ENCODE assay signal across 7 mouse cellular contexts in genomic region chr9:51152079-51152752, GRCm38 (mm10). TPM values are rescaled to one million over a fixed set of nuclear protein-coding genes. Genes with fewer than 3 reads are reported as not detected.
A peak's percentile ranks its signal among the peaks of the same experiment; 100 is the strongest.
DNase-seq lines count a peak whose midpoint lies in the region; ATAC-seq and TF ChIP-seq lines count a peak whose summit lies in the region.

No protein-coding gene starts in this region.

- peak; percentile 63 for ATAC-seq in forebrain, embryonic 14.5 days

- H3K9me3 ChIP-seq in forebrain, embryonic 14.5 days (replicated peaks; ENCODE audit: control insufficient read depth, low read length), result no peaks in the 10 kb centered on the region

- peak; percentile 35 for TF ChIP-seq CTCF in lung, adult 2 months (IDR thresholded peaks at IDR 0.05; ENCODE audit: insufficient read depth, low read length)

- no peaks in the 10 kb centered on the region for H3K4me1 ChIP-seq in forebrain, embryonic 14.5 days (ENCODE audit: control insufficient read depth, insufficient read depth, low read length)
- H3K4me1 ChIP-seq in lung, adult 2 months (ENCODE audit: control insufficient read depth, insufficient read depth, low read length), result no peaks in the 10 kb centered on the region

- H3K4me2 ChIP-seq in forebrain, embryonic 14.5 days (ENCODE audit: low read length), result no peak overlapping the region

- no peak overlapping the region for H3K4me3 ChIP-seq in forebrain, embryonic 14.5 days (ENCODE audit: low read depth, low read length)
- H3K4me3 ChIP-seq in lung, adult 2 months (replicated peaks; ENCODE audit: extremely low read depth, low read depth, low read length), result no peak overlapping the region

- 18% methylated on average over 13 of the region's 13 CpGs for WGBS in forebrain, embryonic 14.5 days
- 27% methylated on average over 13 of the region's 13 CpGs for WGBS in lung, adult 2 months

- no peak overlapping the region for H3K9ac ChIP-seq in forebrain, embryonic 14.5 days (ENCODE audit: low read length)

- no peak for TF ChIP-seq POLR2A in lung, adult 2 months (IDR thresholded peaks at IDR 0.05; ENCODE audit: borderline replicate concordance, extremely low read depth, low read depth, low read length)

- H3K36me3 ChIP-seq in forebrain, embryonic 14.5 days (ENCODE audit: control insufficient read depth, insufficient read depth, low read length), result no peaks in the 10 kb centered on the region

- DNase-seq in MEL-GATA-1-ER (ENCODE audit: extremely low read depth, low read depth), result peak; percentile 64
- DNase-seq in c-Kit-positive CD71-negative TER-119-negative erythroid progenitor cells, embryonic 14.5 days (ENCODE audit: low read depth), result peak; percentile 76
- DNase-seq in forebrain, embryonic 14.5 days (ENCODE audit: low spot score), result peak; percentile 92
- peak; percentile 78 for DNase-seq in heart, postnatal 4 days
- DNase-seq in layer of hippocampus, adult 18-20 months (ENCODE audit: low spot score in 2 of 2), result peak; percentile 40 to 81
- DNase-seq in lung, adult 2 months, result peak; percentile 28
- peak; percentile 86 for DNase-seq in retina, postnatal 1 day

- H3K27me3 ChIP-seq in forebrain, embryonic 14.5 days (replicated peaks; ENCODE audit: control insufficient read depth, insufficient read depth, low read length), result no peaks in the 10 kb centered on the region

- no peak overlapping the region for H3K27ac ChIP-seq in forebrain, embryonic 14.5 days (ENCODE audit: low read depth, low read length)

RNA-seq across cellular contexts. Expression of gene Gm32742, which starts 13.1 kb away (rescaled TPM):
- 0.04 TPM in 1 of 2 replicates, not detected in the other for polyA plus RNA-seq in forebrain, embryonic 14.5 days (2014; fragmentation: Nextera tagmentation; extraction: Ambion mirVana)
- total RNA-seq in heart, postnatal 4 days (2021), result not detected
- not detected for total RNA-seq in layer of hippocampus, adult 18-20 months (2021)
- polyA plus RNA-seq in lung, adult 2 months (2012; rRNA removed), result 1.3 and 1.5 TPM in 2 replicates

RNA-seq across cellular contexts. Expression of gene 4833427G06Rik, which starts 50.3 kb away (rescaled TPM):
- 1.2 TPM in 2 replicates for polyA plus RNA-seq in forebrain, embryonic 14.5 days (2014; fragmentation: Nextera tagmentation; extraction: Ambion mirVana)
- not detected for total RNA-seq in heart, postnatal 4 days (2021)
- total RNA-seq in layer of hippocampus, adult 18-20 months (2021), result under 1 TPM in 1 of 2 experiments, not detected in 1; 0.67 TPM
- polyA plus RNA-seq in lung, adult 2 months (2012; rRNA removed), result 1.9 and 2.4 TPM in 2 replicates

Comparison
In these comparisons a context has a peak if more than half of its experiments do, and no peak if none do; other contexts are left out.
1. DNase-seq: peak in every context shown above with its lines; median percentile 92 in forebrain, embryonic 14.5 days; 86 in retina, postnatal 1 day; 78 in heart, postnatal 4 days; 76 in c-Kit-positive CD71-negative TER-119-negative erythroid progenitor cells, embryonic 14.5 days; 64 in MEL-GATA-1-ER; 60 in layer of hippocampus, adult 18-20 months; 28 in lung, adult 2 months.